Mouse (Mus musculus): ENCODE measurements around the gene Bbs2. TPM values are rescaled to one million over a fixed set of nuclear protein-coding genes. Genes with fewer than 3 reads are reported as not detected.
A peak's percentile ranks its signal among the peaks of the same experiment; 100 is the strongest.

Gene Bbs2
- total and polyA plus RNA-seq, 3 experiments, result 6.1 to 14.1 (median 8.5) TPM

- no peak overlapping the region for H3K4me3 ChIP-seq
- intact Hi-C loops (cut with DNase I), result no loop called here
- DNase-seq, result peak; percentile 33
- WGBS, result 48% methylated on average over 3 of the region's 3 CpGs
- no peaks in the 10 kb centered on the region for H3K36me3 ChIP-seq (ENCODE audit: control insufficient read depth, insufficient read depth, low read length)
- no peak overlapping the region for H3K9ac ChIP-seq (ENCODE audit: low read depth, low read length)
- H3K27ac ChIP-seq, result no peak overlapping the region
- TF ChIP-seq EP300 (IDR thresholded peaks at IDR 0.05; ENCODE audit: insufficient read depth, low read depth, low read length) (no peak), CTCF (IDR thresholded peaks at IDR 0.05) (no peak), POLR2A (IDR thresholded peaks at IDR 0.05; ENCODE audit: insufficient read depth, low read depth, low read length) (no peak)
- H3K27me3 ChIP-seq (ENCODE audit: control insufficient read depth, insufficient read depth, low read length), result no peaks in the 10 kb centered on the region
- H3K79me2 ChIP-seq (replicated peaks; ENCODE audit: control insufficient read depth, insufficient read depth, low read length), result no peaks in the 10 kb centered on the region
- H3K4me1 ChIP-seq (ENCODE audit: control insufficient read depth, insufficient read depth, low read length), result no peaks in the 10 kb centered on the region; the same call in 1 of the 2 replicates
Measured at GRCm38 (mm10) chr8:94107871-94108270, 9.1 kb upstream of the Bbs2 start.

- Histone ChIP-seq H3K9ac (ENCODE audit: low read depth, low read length) (no peak overlapping the region), H3K27me3 (ENCODE audit: control insufficient read depth, insufficient read depth, low read length) (no peaks in the 10 kb centered on the region), H3K36me3 (ENCODE audit: control insufficient read depth, insufficient read depth, low read length) (no peaks in the 10 kb centered on the region), H3K79me2 (replicated peaks; ENCODE audit: control insufficient read depth, insufficient read depth, low read length) (no peaks in the 10 kb centered on the region), H3K4me1 (ENCODE audit: control insufficient read depth, insufficient read depth, low read length) (no peaks in the 10 kb centered on the region; the same call in 1 of the 2 replicates), H3K4me3 (no peak overlapping the region), H3K27ac (no peak overlapping the region)
- DNase-seq, result no peak
- 0 out of 2 replicates have a peak, but pooled peaks have one; percentile 13 for TF ChIP-seq CTCF (IDR thresholded peaks at IDR 0.05)
- no peak for TF ChIP-seq EP300 (IDR thresholded peaks at IDR 0.05; ENCODE audit: insufficient read depth, low read depth, low read length)
- intact Hi-C loops (cut with DNase I), result no loop called here
- 50% methylated on average over 5 of the region's 5 CpGs for WGBS
Measured at GRCm38 (mm10) chr8:94104146-94104545, 5.4 kb upstream of the Bbs2 start.

GRCm38 (mm10) chr8:94098996-94099395 lies 268 bp upstream of the Bbs2 start:
- Histone ChIP-seq H3K27ac (peak overlapping the region; percentile 87), H3K79me2 (replicated peaks; ENCODE audit: control insufficient read depth, insufficient read depth, low read length) (no peaks in the 10 kb centered on the region; the same call in 1 of the 2 replicates), H3K27me3 (ENCODE audit: control insufficient read depth, insufficient read depth, low read length) (no peaks in the 10 kb centered on the region), H3K4me3 (peak overlapping the region; percentile 70; the same call in 1 of the 2 replicates), H3K36me3 (ENCODE audit: control insufficient read depth, insufficient read depth, low read length) (no peaks in the 10 kb centered on the region), H3K9ac (ENCODE audit: low read depth, low read length) (no peak overlapping the region), H3K4me1 (ENCODE audit: control insufficient read depth, insufficient read depth, low read length) (peaks cover 2% of the 10 kb centered on the region; the same call in 1 of the 2 replicates)
- 64% methylated on average over 4 of the region's 4 CpGs for WGBS
- TF ChIP-seq CTCF (IDR thresholded peaks at IDR 0.05) (no peak), POLR2A (IDR thresholded peaks at IDR 0.05; ENCODE audit: insufficient read depth, low read depth, low read length) (no peak), EP300 (IDR thresholded peaks at IDR 0.05; ENCODE audit: insufficient read depth, low read depth, low read length) (no peak)
- no peak for DNase-seq
- intact Hi-C loops (cut with DNase I), result loop anchor here (5.0 kb wide), 3 partner anchors 87 to 113 kb away; partner anchors contain the start of genes Amfr and Nup93

- Histone ChIP-seq H3K4me3 (no peak overlapping the region), H3K4me1 (ENCODE audit: control insufficient read depth, insufficient read depth, low read length) (peaks cover 2% of the 10 kb centered on the region), H3K79me2 (replicated peaks; ENCODE audit: control insufficient read depth, insufficient read depth, low read length) (no peaks in the 10 kb centered on the region; the same call in 1 of the 2 replicates), H3K9ac (ENCODE audit: low read depth, low read length) (no peak overlapping the region), H3K36me3 (ENCODE audit: control insufficient read depth, insufficient read depth, low read length) (no peaks in the 10 kb centered on the region), H3K27me3 (ENCODE audit: control insufficient read depth, insufficient read depth, low read length) (no peaks in the 10 kb centered on the region), H3K27ac (no peak overlapping the region)
- TF ChIP-seq CTCF (IDR thresholded peaks at IDR 0.05), result peak; percentile 47
- TF ChIP-seq POLR2A (IDR thresholded peaks at IDR 0.05; ENCODE audit: insufficient read depth, low read depth, low read length), result no peak
- no peak for TF ChIP-seq EP300 (IDR thresholded peaks at IDR 0.05; ENCODE audit: insufficient read depth, low read depth, low read length)
- intact Hi-C loops (cut with DNase I), result no loop called here
- WGBS, result 87% methylated on average over 6 of the region's 6 CpGs
- no peak for DNase-seq
Measured at GRCm38 (mm10) chr8:94094281-94094680, 4.4 kb downstream of the Bbs2 start.

- Histone ChIP-seq H3K27ac (no peak overlapping the region), H3K9ac (ENCODE audit: low read depth, low read length) (no peak overlapping the region), H3K4me3 (no peak overlapping the region), H3K4me1 (ENCODE audit: control insufficient read depth, insufficient read depth, low read length) (peaks cover 2% of the 10 kb centered on the region), H3K79me2 (replicated peaks; ENCODE audit: control insufficient read depth, insufficient read depth, low read length) (no peaks in the 10 kb centered on the region; the same call in 1 of the 2 replicates), H3K27me3 (ENCODE audit: control insufficient read depth, insufficient read depth, low read length) (no peaks in the 10 kb centered on the region), H3K36me3 (ENCODE audit: control insufficient read depth, insufficient read depth, low read length) (no peaks in the 10 kb centered on the region)
- intact Hi-C loops (cut with DNase I), result no loop called here
- no peak for TF ChIP-seq CTCF (IDR thresholded peaks at IDR 0.05)
- no peak for TF ChIP-seq POLR2A (IDR thresholded peaks at IDR 0.05; ENCODE audit: insufficient read depth, low read depth, low read length)
- TF ChIP-seq EP300 (IDR thresholded peaks at IDR 0.05; ENCODE audit: insufficient read depth, low read depth, low read length), result no peak
- DNase-seq, result no peak
- WGBS, result 63% methylated on average over 9 of the region's 9 CpGs
Measured at GRCm38 (mm10) chr8:94092848-94093247, 5.9 kb downstream of the Bbs2 start.

- intact Hi-C loops (cut with DNase I), result no loop called here
- 48% methylated on average over 6 of the region's 6 CpGs for WGBS
- TF ChIP-seq POLR2A (IDR thresholded peaks at IDR 0.05; ENCODE audit: insufficient read depth, low read depth, low read length), result no peak
- TF ChIP-seq CTCF (IDR thresholded peaks at IDR 0.05), result no peak
- TF ChIP-seq EP300 (IDR thresholded peaks at IDR 0.05; ENCODE audit: insufficient read depth, low read depth, low read length), result no peak
Measured at GRCm38 (mm10) chr8:94089715-94090114, 9.0 kb downstream of the Bbs2 start.

More at GRCm38 (mm10) chr8:94089715-94090114, 9.0 kb downstream of the Bbs2 start:
- Histone ChIP-seq H3K27me3 (ENCODE audit: control insufficient read depth, insufficient read depth, low read length) (no peaks in the 10 kb centered on the region), H3K9ac (ENCODE audit: low read depth, low read length) (no peak overlapping the region), H3K4me3 (no peak overlapping the region), H3K36me3 (ENCODE audit: control insufficient read depth, insufficient read depth, low read length) (no peaks in the 10 kb centered on the region; the same call in 1 of the 2 replicates), H3K4me1 (ENCODE audit: control insufficient read depth, insufficient read depth, low read length) (no peaks in the 10 kb centered on the region; the same call in 1 of the 2 replicates), H3K79me2 (replicated peaks; ENCODE audit: control insufficient read depth, insufficient read depth, low read length) (no peaks in the 10 kb centered on the region), H3K27ac (no peak overlapping the region)
- no peak for DNase-seq
